Mouse (Mus musculus) liver, postnatal 0 days (tissue): ENCODE results near the gene Fpr1.

Experiments
- CTCF ChIP-seq: sonication (generic); IDR thresholded peaks from 2 replicates; pipeline ENCODE4 v1.5.1; 2016; ENCODE audit warnings: antibody characterized with exemption, low read depth
- EP300 ChIP-seq: IDR thresholded peaks from 2 replicates; pipeline ENCODE4 v1.6.1; 2016; ENCODE audit warnings: antibody characterized with exemption, low read depth, mild to moderate bottlenecking

DNA sequence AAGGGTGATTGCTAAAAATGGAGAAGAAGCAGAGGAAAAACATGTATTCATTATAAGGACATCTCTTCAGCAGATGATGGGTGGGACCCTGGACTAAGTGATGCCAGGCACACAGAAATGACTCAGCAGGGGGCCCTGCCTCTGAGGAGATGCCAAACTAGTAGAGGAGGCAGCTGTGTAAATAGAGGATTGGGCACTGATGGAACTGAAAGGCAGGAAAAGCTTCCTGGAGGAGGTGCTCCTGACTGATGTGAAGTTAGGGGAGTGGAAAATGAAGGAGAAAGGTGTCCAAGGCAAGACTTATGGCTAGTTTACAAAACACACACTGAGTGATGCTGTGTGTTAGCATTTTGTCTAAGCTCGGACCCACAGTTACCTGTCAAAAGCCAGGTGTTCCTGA is 26.3 kb downstream of the Fpr1 start:
- TF ChIP-seq EP300 (no peak), CTCF (no peak)
